Mouse (Mus musculus) thymus, adult 2 months (tissue): Measurements from ENCODE around the gene Dysf.

Experiments used
- CTCF ChIP-seq: fragments of 200-500 bp; IDR thresholded peaks from 2 replicates; pipeline ENCODE4 v1.5.1; 2012; ENCODE audit warnings: mild to moderate bottlenecking, control low read depth, low read length, moderate library complexity, borderline replicate concordance; ENCODE audit not compliant: control insufficient read depth, poor library complexity, insufficient read depth; ENCODE audit errors: extremely low read depth
- POLR2A ChIP-seq: fragments of 200-500 bp; IDR thresholded peaks from 2 replicates; pipeline ENCODE4 v1.6.1; 2012; ENCODE audit warnings: mild to moderate bottlenecking, low read length, control low read depth, moderate library complexity; ENCODE audit not compliant: control insufficient read depth, poor library complexity, insufficient read depth; ENCODE audit errors: extremely low read depth

DNA sequence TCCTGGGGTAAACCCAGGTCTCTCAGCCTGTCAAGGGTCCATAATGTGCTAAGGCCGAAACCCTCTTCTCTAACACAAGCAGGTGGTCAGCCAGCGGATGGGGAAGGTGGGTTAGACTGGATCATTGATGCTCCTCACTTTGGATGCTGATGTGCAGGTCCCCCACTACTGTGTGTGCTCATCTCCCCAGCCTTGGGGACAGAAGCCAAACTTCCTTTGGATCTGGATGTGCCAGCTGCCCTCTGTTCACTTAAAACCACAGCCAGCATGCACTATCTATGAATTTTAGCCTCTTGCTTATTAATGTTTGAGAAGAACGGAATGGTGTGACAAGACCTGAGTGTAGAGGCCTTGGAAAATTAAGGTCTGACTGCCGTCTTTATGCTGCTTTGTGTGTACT is 150.7 kb downstream of the Dysf start:
- TF ChIP-seq CTCF (no peak), POLR2A (no peak)
